Mouse (Mus musculus): Measurements from ENCODE around the gene Mta3.

GRCm38 (mm10) chr17:83729029-83729428 lies 23.1 kb downstream of the Mta3 start:
- TF ChIP-seq CTCF (IDR thresholded peaks at IDR 0.05; ENCODE audit: extremely low read depth, insufficient read depth, low read length) (no peak), POLR2A (IDR thresholded peaks at IDR 0.05; ENCODE audit: extremely low read depth, insufficient read depth, low read length) (no peak)
